Mouse (Mus musculus) retina, postnatal 1 day (tissue): ENCODE measurements around the gene Faim2.

Experiments
- DNase-seq: peaks from one replicate; pipeline ENCODE4 v3.0.0-alpha.2; 2012

Gene Faim2

GRCm38 (mm10) chr15:99457606-99458401, 70.2 kb downstream of the Faim2 start, which contains the start of gene Nckap5l:
TSS of gene Nckap5l (minus strand) at chr15:99457748.
- DNase-seq, result peak; percentile 94

- peak; percentile 76 for DNase-seq
Observed at GRCm38 (mm10) chr15:99456963-99457605, 70.9 kb downstream of the Faim2 start.

- peak; percentile 43 for DNase-seq
Observed at GRCm38 (mm10) chr15:99456338-99456962, 71.5 kb downstream of the Faim2 start.

- no peak for DNase-seq
Observed at GRCm38 (mm10) chr15:99455415-99455814, 72.5 kb downstream of the Faim2 start.

- DNase-seq, result no peak
Observed at GRCm38 (mm10) chr15:99454585-99455279, 73.2 kb downstream of the Faim2 start.

- DNase-seq, result no peak
Observed at GRCm38 (mm10) chr15:99453153-99453900, 74.6 kb downstream of the Faim2 start.

- DNase-seq, result no peak
Observed at GRCm38 (mm10) chr15:99449751-99450280, 78.1 kb downstream of the Faim2 start.

GRCm38 (mm10) chr15:99449131-99449750, 78.7 kb downstream of the Faim2 start:
- no peak for DNase-seq
